Mouse (Mus musculus): Measurements from ENCODE around the gene Gsta4. TPM values are rescaled to one million over a fixed set of nuclear protein-coding genes. Genes with fewer than 3 reads are reported as not detected.
"Not testable (repeated sequence)": the region's sequence is repeated elsewhere in the genome, so short reads cannot be mapped to it uniquely, and the experiment has no call there.

Gene Gsta4
- polyA plus RNA-seq, 1 experiment from 2014 or later: 53.6 TPM

GRCm38 (mm10) chr9:78166694-78167452 lies 15.7 kb upstream of the Gsta4 start:
- 81% methylated on average over 19 of the region's 19 CpGs for WGBS

GRCm38 (mm10) chr9:78167453-78167969 lies 15.1 kb upstream of the Gsta4 start:
- WGBS: 89% methylated on average over 19 of the region's 19 CpGs
- no peaks in the 10 kb centered on the region for H3K9me3 ChIP-seq (replicated peaks)
- no peak overlapping the region for H3K27ac ChIP-seq
- no peak overlapping the region for H3K4me2 ChIP-seq (replicated peaks)
- H3K9ac ChIP-seq: no peak overlapping the region
- H3K27me3 ChIP-seq: no peaks in the 10 kb centered on the region
- no peak overlapping the region for H3K4me3 ChIP-seq
- no peak for ATAC-seq (ENCODE audit: low FRiP score)
- H3K4me1 ChIP-seq: no peaks in the 10 kb centered on the region
- H3K36me3 ChIP-seq: peaks cover 57% of the 10 kb centered on the region

More at GRCm38 (mm10) chr9:78166694-78167452, 15.7 kb upstream of the Gsta4 start:
- ATAC-seq (ENCODE audit: low FRiP score): no peak
- Histone ChIP-seq H3K27ac (no peak overlapping the region), H3K4me3 (no peak overlapping the region), H3K9ac (no peak overlapping the region), H3K36me3 (peaks cover 62% of the 10 kb centered on the region), H3K9me3 (replicated peaks) (no peaks in the 10 kb centered on the region), H3K4me1 (no peaks in the 10 kb centered on the region), H3K27me3 (no peaks in the 10 kb centered on the region), H3K4me2 (replicated peaks) (no peak overlapping the region)

GRCm38 (mm10) chr9:78168864-78169263 lies 13.7 kb upstream of the Gsta4 start:
- Histone ChIP-seq H3K27me3 (no peaks in the 10 kb centered on the region), H3K9ac (no peak overlapping the region), H3K4me2 (replicated peaks) (no peak overlapping the region), H3K4me3 (no peak overlapping the region), H3K27ac (no peak overlapping the region), H3K4me1 (no peaks in the 10 kb centered on the region), H3K36me3 (peaks cover 51% of the 10 kb centered on the region), H3K9me3 (replicated peaks) (no peaks in the 10 kb centered on the region)
- no peak for ATAC-seq (ENCODE audit: low FRiP score)
- 93% methylated on average over 6 of the region's 6 CpGs for WGBS

- Histone ChIP-seq H3K27ac (no peak overlapping the region), H3K9me3 (replicated peaks) (no peaks in the 10 kb centered on the region), H3K4me2 (replicated peaks) (no peak overlapping the region), H3K4me3 (no peak overlapping the region), H3K27me3 (no peaks in the 10 kb centered on the region), H3K9ac (no peak overlapping the region), H3K4me1 (0 out of 2 replicates have a peak, but pooled peaks cover 3% of the 10 kb centered on the region), H3K36me3 (peaks cover 8% of the 10 kb centered on the region)
- 47% methylated on average over 1 of the region's 1 CpGs for WGBS
- no peak for ATAC-seq (ENCODE audit: low FRiP score)
Observed at GRCm38 (mm10) chr9:78174016-78174415, 8.6 kb upstream of the Gsta4 start.

- WGBS: 49% methylated on average over 3 of the region's 3 CpGs
- H3K27me3 ChIP-seq; H3K9ac ChIP-seq; H3K36me3 ChIP-seq; H3K9me3 ChIP-seq (replicated peaks); H3K27ac ChIP-seq; H3K4me3 ChIP-seq; H3K4me1 ChIP-seq; H3K4me2 ChIP-seq (replicated peaks): not testable (repeated sequence)
- peak; percentile 45 for ATAC-seq (ENCODE audit: low FRiP score)
Observed at GRCm38 (mm10) chr9:78174925-78175276, 7.7 kb upstream of the Gsta4 start.

GRCm38 (mm10) chr9:78175277-78176200 lies 7.0 kb upstream of the Gsta4 start:
- ATAC-seq (ENCODE audit: low FRiP score): peak; percentile 99
- WGBS: under 1% methylated on average over 49 of the region's 58 CpGs

GRCm38 (mm10) chr9:78176201-78176727 lies 6.3 kb upstream of the Gsta4 start:
- no peaks in the 10 kb centered on the region for H3K27me3 ChIP-seq
- under 1% methylated on average over 22 of the region's 22 CpGs for WGBS
- peak; percentile 69 for ATAC-seq (ENCODE audit: low FRiP score)
- peak overlapping the region; percentile 74 for H3K9ac ChIP-seq
- no peaks in the 10 kb centered on the region for H3K9me3 ChIP-seq (replicated peaks)
- H3K4me3 ChIP-seq: peak overlapping the region; percentile 63
- H3K4me1 ChIP-seq: 0 out of 2 replicates have a peak, but pooled peaks cover 3% of the 10 kb centered on the region
- H3K27ac ChIP-seq: peak overlapping the region; percentile 98
- H3K4me2 ChIP-seq (replicated peaks): peak overlapping the region; percentile 53
- H3K36me3 ChIP-seq: no peaks in the 10 kb centered on the region

More at GRCm38 (mm10) chr9:78175277-78176200, 7.0 kb upstream of the Gsta4 start:
- peak overlapping the region; percentile 74 for H3K9ac ChIP-seq
- H3K4me3 ChIP-seq: peak overlapping the region; percentile 63
- H3K9me3 ChIP-seq (replicated peaks): no peaks in the 10 kb centered on the region
- peak overlapping the region; percentile 98 for H3K27ac ChIP-seq
- H3K4me2 ChIP-seq (replicated peaks): peak overlapping the region; percentile 53
- no peaks in the 10 kb centered on the region for H3K27me3 ChIP-seq
- H3K36me3 ChIP-seq: no peaks in the 10 kb centered on the region
- 0 out of 2 replicates have a peak, but pooled peaks cover 3% of the 10 kb centered on the region for H3K4me1 ChIP-seq

- Histone ChIP-seq H3K27ac (peak overlapping the region; percentile 98), H3K9ac (0 out of 2 replicates have a peak overlapping the region, but pooled peaks have one; percentile 74), H3K9me3 (replicated peaks) (no peaks in the 10 kb centered on the region), H3K36me3 (no peaks in the 10 kb centered on the region), H3K27me3 (no peaks in the 10 kb centered on the region), H3K4me1 (0 out of 2 replicates have a peak, but pooled peaks cover 3% of the 10 kb centered on the region), H3K4me2 (replicated peaks) (peak overlapping the region; percentile 53), H3K4me3 (peak overlapping the region; percentile 63)
- 52% methylated on average over 7 of the region's 7 CpGs for WGBS
- no peak for ATAC-seq (ENCODE audit: low FRiP score)
Observed at GRCm38 (mm10) chr9:78176831-78177230, 5.7 kb upstream of the Gsta4 start.

GRCm38 (mm10) chr9:78178197-78178596 lies 4.4 kb upstream of the Gsta4 start:
- no peaks in the 10 kb centered on the region for H3K9me3 ChIP-seq (replicated peaks)
- no peak overlapping the region for H3K9ac ChIP-seq
- no peak overlapping the region for H3K4me2 ChIP-seq (replicated peaks)
- H3K36me3 ChIP-seq: no peaks in the 10 kb centered on the region
- H3K27me3 ChIP-seq: no peaks in the 10 kb centered on the region
- no peak for ATAC-seq (ENCODE audit: low FRiP score)
- no peak overlapping the region for H3K4me3 ChIP-seq
- 0 out of 2 replicates have a peak, but pooled peaks cover 3% of the 10 kb centered on the region for H3K4me1 ChIP-seq
- no peak overlapping the region for H3K27ac ChIP-seq
- 82% methylated on average over 5 of the region's 5 CpGs for WGBS

GRCm38 (mm10) chr9:78179071-78179470 lies 3.5 kb upstream of the Gsta4 start:
- H3K9me3 ChIP-seq (replicated peaks): no peaks in the 10 kb centered on the region
- no peak overlapping the region for H3K4me3 ChIP-seq
- WGBS: 85% methylated on average over 2 of the region's 2 CpGs
- no peak overlapping the region for H3K9ac ChIP-seq
- H3K27ac ChIP-seq: no peak overlapping the region
- no peak overlapping the region for H3K4me2 ChIP-seq (replicated peaks)
- ATAC-seq (ENCODE audit: low FRiP score): no peak
- 0 out of 2 replicates have a peak, but pooled peaks cover 3% of the 10 kb centered on the region for H3K4me1 ChIP-seq
- H3K27me3 ChIP-seq: no peaks in the 10 kb centered on the region
- no peaks in the 10 kb centered on the region for H3K36me3 ChIP-seq

GRCm38 (mm10) chr9:78185686-78186085 lies 3.1 kb downstream of the Gsta4 start:
- WGBS: 85% methylated on average over 9 of the region's 9 CpGs
- Histone ChIP-seq H3K9me3 (replicated peaks) (no peaks in the 10 kb centered on the region), H3K27me3 (peaks cover 4% of the 10 kb centered on the region; the same call in 1 of the 2 replicates), H3K9ac (no peak overlapping the region), H3K4me2 (replicated peaks) (no peak overlapping the region), H3K4me3 (no peak overlapping the region), H3K4me1 (peaks cover 3% of the 10 kb centered on the region; the same call in 1 of the 2 replicates), H3K36me3 (no peaks in the 10 kb centered on the region), H3K27ac (no peak overlapping the region)
- no peak for ATAC-seq (ENCODE audit: low FRiP score)

- no peak overlapping the region for H3K27ac ChIP-seq
- no peak overlapping the region for H3K4me2 ChIP-seq (replicated peaks)
- peaks cover 19% of the 10 kb centered on the region for H3K4me1 ChIP-seq
- no peaks in the 10 kb centered on the region for H3K9me3 ChIP-seq (replicated peaks)
- H3K4me3 ChIP-seq: no peak overlapping the region
- H3K36me3 ChIP-seq: no peaks in the 10 kb centered on the region
- no peak for ATAC-seq (ENCODE audit: low FRiP score)
- no peak overlapping the region for H3K9ac ChIP-seq
- H3K27me3 ChIP-seq: peaks cover 6% of the 10 kb centered on the region; the same call in 1 of the 2 replicates
- WGBS: 85% methylated on average over 8 of the region's 8 CpGs
Observed at GRCm38 (mm10) chr9:78188910-78189309, 6.3 kb downstream of the Gsta4 start.

All from hindbrain, embryonic 12.5 days (tissue).